Mouse (Mus musculus) heart, adult 2 months (tissue): ENCODE measurements around the gene Acot7. TPM values are rescaled to one million over a fixed set of nuclear protein-coding genes. Genes with fewer than 3 reads are reported as not detected.

Experiments used
- DNase-seq, 2 experiments: peaks; one replicate each; pipeline ENCODE4 v3.0.0; 2021
- H3K27ac ChIP-seq: fragments of 200-600 bp; 2 replicates; pipeline ENCODE4 v1.8.1; 2022
- H3K27me3 ChIP-seq: fragments of 200-500 bp; 2 replicates; pipeline ENCODE4 v1.6.1; 2012; ENCODE audit warnings: mild to moderate bottlenecking, low read length, inconsistent platforms, mixed read lengths; ENCODE audit not compliant: control insufficient read depth, insufficient read depth
- H3K36me3 ChIP-seq: fragments of 200-500 bp; 2 replicates; pipeline ENCODE4 v1.6.1; 2012; ENCODE audit warnings: low read length, inconsistent platforms; ENCODE audit not compliant: control insufficient read depth, insufficient read depth
- H3K4me1 ChIP-seq: fragments of 200-500 bp; 2 replicates; pipeline ENCODE4 v1.6.1; 2011; ENCODE audit warnings: low read length; ENCODE audit not compliant: control insufficient read depth, insufficient read depth
- H3K4me3 ChIP-seq: fragments of 200-600 bp; 2 replicates; pipeline ENCODE4 v1.8.1; 2022
- H3K79me2 ChIP-seq: fragments of 200-500 bp; replicated peaks from 2 replicates; pipeline ENCODE4 v1.6.1; 2012; ENCODE audit warnings: mild to moderate bottlenecking, inconsistent platforms, low read length, moderate library complexity, mixed read lengths; ENCODE audit not compliant: control insufficient read depth, insufficient read depth
- H3K9ac ChIP-seq: fragments of 200-500 bp; 2 replicates; pipeline ENCODE4 v1.6.1; 2012; ENCODE audit warnings: low read depth, mild to moderate bottlenecking, control low read depth, inconsistent platforms, low read length, mixed read lengths
- CTCF ChIP-seq: fragments of 200-600 bp; IDR thresholded peaks from 2 replicates; pipeline ENCODE4 v1.8.1; 2022; ENCODE audit warnings: antibody characterized with exemption, mild to moderate bottlenecking, moderate library complexity
- EP300 ChIP-seq: fragments of 200-500 bp; IDR thresholded peaks from 2 replicates; pipeline ENCODE4 v1.6.1; 2011; ENCODE audit warnings: low read depth, low read length, control low read depth; ENCODE audit not compliant: insufficient read depth
- POLR2A ChIP-seq: fragments of 200-500 bp; IDR thresholded peaks from 2 replicates; pipeline ENCODE4 v1.6.1; 2011; ENCODE audit warnings: mild to moderate bottlenecking, low read depth, low read length, control low read depth; ENCODE audit not compliant: insufficient read depth
- WGBS: fragments of 180-500 bp; shearing (Covaris S2); methylation state at CpG from one replicate; pipeline ENCODE4 v1.1.7; 2018; 5-methylcytosine and 5-hydroxymethylcytosine counted together
- intact Hi-C: fragments of 180-260 bp; cut with DNase I; formaldehyde crosslinking; loops from one replicate; pipeline ENCODE4 v1.15.1; 2025
- polyA plus RNA-seq: library from polyadenylated mRNA; depleted of rRNA; stranded (reverse); fragments of >200 nt; gene quantifications from 2 replicates; pipeline ENCODE4 v1.2.3, GENCODE M21; 2012
- total RNA-seq, 2 experiments: library from RNA; stranded (reverse); gene quantifications; 2 replicates each; pipeline ENCODE4 v1.2.3; 2021

Acot7 gene
- total and polyA plus RNA-seq, 3 experiments = 51.7 to 64.8 (median 58.1) TPM

GRCm38 (mm10) chr4:152179946-152180660 lies 2.2 kb downstream of the Acot7 start:
- intact Hi-C loops = loop anchor here (10.0 kb wide), 1 partner anchor 315 kb away; no protein-coding TSS in a partner anchor
- H3K79me2 ChIP-seq = 0 out of 2 replicates have a peak, but pooled peaks cover 1% of the 10 kb centered on the region
- peak overlapping the region; percentile 33; the same call in 1 of the 2 replicates for H3K27ac ChIP-seq
- H3K9ac ChIP-seq = no peak overlapping the region
- WGBS = 60% methylated on average over 16 of the region's 16 CpGs
- DNase-seq = peak in 1 of 2 experiments; percentile 60
- H3K36me3 ChIP-seq = no peaks in the 10 kb centered on the region
- no peak overlapping the region for H3K4me3 ChIP-seq
- no peaks in the 10 kb centered on the region for H3K27me3 ChIP-seq
- no peak for TF ChIP-seq CTCF
- TF ChIP-seq POLR2A = no peak
- TF ChIP-seq EP300 = peak; percentile 44; the same call in 1 of the 2 replicates
- peaks cover 6% of the 10 kb centered on the region for H3K4me1 ChIP-seq

DNA sequence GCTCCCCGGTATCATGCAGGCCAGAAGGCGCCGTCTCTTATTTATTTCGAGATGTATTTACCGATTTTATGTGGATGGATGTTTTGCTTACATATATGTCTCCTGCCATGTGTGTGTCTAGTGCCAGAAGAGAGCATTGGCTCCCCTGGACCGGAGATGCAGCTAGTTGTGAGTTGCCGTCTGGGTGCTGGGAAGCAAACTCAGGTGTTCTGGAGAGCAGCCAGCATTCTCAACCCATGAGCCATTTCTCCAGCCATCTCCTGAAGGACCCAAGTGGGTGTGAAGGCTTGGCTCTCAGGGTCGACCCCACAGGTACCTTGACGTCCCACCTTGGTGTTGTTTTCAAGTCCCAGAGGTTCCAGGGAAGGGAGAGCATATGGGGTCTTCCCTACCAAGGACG lies 4.3 kb downstream of the Acot7 start:
- TF ChIP-seq POLR2A = no peak
- TF ChIP-seq EP300 = no peak
- no peak for TF ChIP-seq CTCF
- no peak for DNase-seq
- 86% methylated on average over 10 of the region's 10 CpGs for WGBS
- Histone ChIP-seq H3K79me2 (0 out of 2 replicates have a peak, but pooled peaks cover 1% of the 10 kb centered on the region), H3K9ac (no peak overlapping the region), H3K4me1 (peaks cover 19% of the 10 kb centered on the region), H3K27me3 (no peaks in the 10 kb centered on the region), H3K4me3 (no peak overlapping the region), H3K27ac (no peak overlapping the region), H3K36me3 (no peaks in the 10 kb centered on the region)
- intact Hi-C loops = no loop called here

GRCm38 (mm10) chr4:152184353-152185035 lies 6.6 kb downstream of the Acot7 start:
- TF ChIP-seq EP300 = 0 out of 2 replicates have a peak, but pooled peaks have one; percentile 7
- no peak for TF ChIP-seq POLR2A
- TF ChIP-seq CTCF = peak; percentile 62
- H3K36me3 ChIP-seq = no peaks in the 10 kb centered on the region
- H3K79me2 ChIP-seq = no peaks in the 10 kb centered on the region
- H3K27me3 ChIP-seq = no peaks in the 10 kb centered on the region
- H3K4me3 ChIP-seq = no peak overlapping the region
- no peak for DNase-seq
- WGBS = 27% methylated on average over 7 of the region's 7 CpGs
- intact Hi-C loops = loop anchor here (2.0 kb wide), 1 partner anchor 28 kb away; no protein-coding TSS in a partner anchor
- peaks cover 21% of the 10 kb centered on the region for H3K4me1 ChIP-seq
- H3K9ac ChIP-seq = no peak overlapping the region
- H3K27ac ChIP-seq = no peak overlapping the region; the same call in 1 of the 2 replicates

GRCm38 (mm10) chr4:152185137-152185509 lies 7.2 kb downstream of the Acot7 start:
- TF ChIP-seq EP300 = 0 out of 2 replicates have a peak, but pooled peaks have one; percentile 17
- peak; percentile 36; the same call in 1 of the 2 replicates for TF ChIP-seq POLR2A
- peak; percentile 49 for TF ChIP-seq CTCF
- Histone ChIP-seq H3K4me1 (peaks cover 25% of the 10 kb centered on the region), H3K79me2 (no peaks in the 10 kb centered on the region), H3K4me3 (no peak overlapping the region; the same call in 1 of the 2 replicates), H3K27me3 (no peaks in the 10 kb centered on the region), H3K36me3 (no peaks in the 10 kb centered on the region), H3K27ac (peak overlapping the region; percentile 82), H3K9ac (no peak overlapping the region; the same call in 1 of the 2 replicates)
- intact Hi-C loops = loop anchor here (2.0 kb wide), 1 partner anchor 28 kb away; no protein-coding TSS in a partner anchor
- DNase-seq = peak in 1 of 2 experiments; percentile 44
- WGBS = 9% methylated on average over 3 of the region's 3 CpGs

GRCm38 (mm10) chr4:152185510-152186204 lies 7.7 kb downstream of the Acot7 start:
- Histone ChIP-seq H3K27me3 (no peaks in the 10 kb centered on the region), H3K79me2 (no peaks in the 10 kb centered on the region), H3K27ac (peak overlapping the region; percentile 82), H3K36me3 (no peaks in the 10 kb centered on the region), H3K4me1 (peaks cover 27% of the 10 kb centered on the region), H3K4me3 (peak overlapping the region; percentile 11), H3K9ac (peak overlapping the region; percentile 57)
- intact Hi-C loops = loop anchor here (2.0 kb wide), 1 partner anchor 27 kb away; no protein-coding TSS in a partner anchor
- peak; percentile 67 to 71 for DNase-seq
- peak; percentile 17 for TF ChIP-seq POLR2A
- no peak for TF ChIP-seq EP300
- TF ChIP-seq CTCF = no peak
- 6% methylated on average over 19 of the region's 19 CpGs for WGBS
